Mouse (Mus musculus): ENCODE data around the gene Gm20388. TPM values are rescaled to one million over a fixed set of nuclear protein-coding genes. Genes with fewer than 3 reads are reported as not detected.

The Gm20388 gene
- polyA plus RNA-seq, 2 experiments, result 8.5 TPM; not detected in 1

GRCm38 (mm10) chr8:120334878-120335261 is 424.2 kb downstream of the Gm20388 start:
- ATAC-seq (ENCODE audit: insufficient read depth), result peak; percentile 27; the same call in 1 of the 2 replicates
- DNase-seq (ENCODE audit: low read depth in 3 of 3, low spot score in 3 of 3), result no peak
- H3K27ac ChIP-seq, result no peak overlapping the region
- H3K4me2 ChIP-seq (ENCODE audit: low read depth), result peak overlapping the region; percentile 68
- H3K9me3 ChIP-seq (ENCODE audit: control insufficient read depth, low read length), result no peaks in the 10 kb centered on the region
- H3K9ac ChIP-seq (replicated peaks), result no peak overlapping the region
- no peaks in the 10 kb centered on the region for H3K27me3 ChIP-seq (ENCODE audit: control insufficient read depth, insufficient read depth, low read length)
- 15% methylated on average over 5 of the region's 5 CpGs for WGBS (ENCODE audit: insufficient replicate concordance)
- peaks cover 15 to 31% of the 10 kb centered on the region in 2 experiments for H3K4me1 ChIP-seq (replicated peaks; ENCODE audit: control insufficient read depth in 2 of 2, insufficient read depth in 2 of 2, low read length in 1 of 2)
- no peaks in the 10 kb centered on the region for H3K36me3 ChIP-seq (replicated peaks; ENCODE audit: control insufficient read depth, insufficient read depth, low read depth)
- no peak for TF ChIP-seq EP300 (IDR thresholded peaks at IDR 0.05; ENCODE audit: low read depth)
- no peak for TF ChIP-seq CTCF (IDR thresholded peaks at IDR 0.05; ENCODE audit: low read depth)
- no peak overlapping the region for H3K4me3 ChIP-seq (ENCODE audit: insufficient read depth in 1 of 2, low read depth in 2 of 2, low read length in 2 of 2)

GRCm38 (mm10) chr8:120335262-120336086 is 424.8 kb downstream of the Gm20388 start:
- Histone ChIP-seq H3K4me3 (ENCODE audit: insufficient read depth in 1 of 2, low read depth in 2 of 2, low read length in 2 of 2) (peak overlapping the region in 1 of 2 experiments; percentile 26; a peak in 2 of 4 replicates), H3K9ac (replicated peaks) (peak overlapping the region; percentile 44), H3K36me3 (replicated peaks; ENCODE audit: control insufficient read depth, insufficient read depth, low read depth) (no peaks in the 10 kb centered on the region), H3K4me1 (replicated peaks; ENCODE audit: control insufficient read depth in 2 of 2, insufficient read depth in 2 of 2, low read length in 1 of 2) (peaks cover 15 to 31% of the 10 kb centered on the region in 2 experiments), H3K9me3 (ENCODE audit: control insufficient read depth, low read length) (no peaks in the 10 kb centered on the region), H3K4me2 (ENCODE audit: low read depth) (peak overlapping the region; percentile 68), H3K27ac (no peak overlapping the region), H3K27me3 (ENCODE audit: control insufficient read depth, insufficient read depth, low read length) (no peaks in the 10 kb centered on the region)
- ATAC-seq (ENCODE audit: insufficient read depth) (no peak), DNase-seq (ENCODE audit: low read depth in 3 of 3, low spot score in 3 of 3) (no peak)
- TF ChIP-seq CTCF (IDR thresholded peaks at IDR 0.05; ENCODE audit: low read depth) (no peak), EP300 (IDR thresholded peaks at IDR 0.05; ENCODE audit: low read depth) (no peak)
- 4% methylated on average over 17 of the region's 17 CpGs for WGBS (ENCODE audit: insufficient replicate concordance)

- peaks cover 15 to 31% of the 10 kb centered on the region in 2 experiments for H3K4me1 ChIP-seq (replicated peaks; ENCODE audit: control insufficient read depth in 2 of 2, insufficient read depth in 2 of 2, low read length in 1 of 2)
- H3K27me3 ChIP-seq (ENCODE audit: control insufficient read depth, insufficient read depth, low read length), result no peaks in the 10 kb centered on the region
- H3K36me3 ChIP-seq (replicated peaks; ENCODE audit: control insufficient read depth, insufficient read depth, low read depth), result no peaks in the 10 kb centered on the region
- peak; percentile 61 for ATAC-seq (ENCODE audit: insufficient read depth)
- H3K9ac ChIP-seq (replicated peaks), result no peak overlapping the region; the same call in 1 of the 2 replicates
- peak overlapping the region; percentile 68 for H3K4me2 ChIP-seq (ENCODE audit: low read depth)
- peak overlapping the region in 1 of 2 experiments; percentile 26; a peak in 2 of 4 replicates for H3K4me3 ChIP-seq (ENCODE audit: insufficient read depth in 1 of 2, low read depth in 2 of 2, low read length in 2 of 2)
- TF ChIP-seq EP300 (IDR thresholded peaks at IDR 0.05; ENCODE audit: low read depth), result no peak
- WGBS (ENCODE audit: insufficient replicate concordance), result 3% methylated on average over 9 of the region's 9 CpGs
- no peak for DNase-seq (ENCODE audit: low read depth in 3 of 3, low spot score in 3 of 3)
- H3K27ac ChIP-seq, result no peak overlapping the region
- no peaks in the 10 kb centered on the region for H3K9me3 ChIP-seq (ENCODE audit: control insufficient read depth, low read length)
These were observed 425.4 kb downstream of the Gm20388 start for GRCm38 (mm10) chr8:120336087-120336380.

- Histone ChIP-seq H3K27me3 (ENCODE audit: control insufficient read depth, insufficient read depth, low read length) (no peaks in the 10 kb centered on the region), H3K27ac (no peak overlapping the region), H3K4me2 (ENCODE audit: low read depth) (no peak overlapping the region), H3K4me1 (replicated peaks; ENCODE audit: control insufficient read depth in 2 of 2, insufficient read depth in 2 of 2, low read length in 1 of 2) (peaks cover 15 to 31% of the 10 kb centered on the region in 2 experiments), H3K9me3 (ENCODE audit: control insufficient read depth, low read length) (no peaks in the 10 kb centered on the region), H3K36me3 (replicated peaks; ENCODE audit: control insufficient read depth, insufficient read depth, low read depth) (no peaks in the 10 kb centered on the region), H3K9ac (replicated peaks) (no peak overlapping the region), H3K4me3 (ENCODE audit: insufficient read depth in 1 of 2, low read depth in 2 of 2, low read length in 2 of 2) (no peak overlapping the region)
- ATAC-seq (ENCODE audit: insufficient read depth) (no peak), DNase-seq (ENCODE audit: low read depth in 3 of 3, low spot score in 3 of 3) (no peak)
- WGBS (ENCODE audit: insufficient replicate concordance), result 16% methylated on average over 5 of the region's 5 CpGs
- TF ChIP-seq CTCF (IDR thresholded peaks at IDR 0.05; ENCODE audit: low read depth) (no peak), EP300 (IDR thresholded peaks at IDR 0.05; ENCODE audit: low read depth) (no peak)
These were observed 426.4 kb downstream of the Gm20388 start for GRCm38 (mm10) chr8:120336909-120337555.

- H3K27ac ChIP-seq, result no peak overlapping the region
- DNase-seq (ENCODE audit: low read depth in 3 of 3, low spot score in 3 of 3) (no peak), ATAC-seq (ENCODE audit: insufficient read depth) (no peak)
- H3K9ac ChIP-seq (replicated peaks), result no peak overlapping the region
- WGBS (ENCODE audit: insufficient replicate concordance), result 65% methylated on average over 5 of the region's 5 CpGs
- H3K36me3 ChIP-seq (replicated peaks; ENCODE audit: control insufficient read depth, insufficient read depth, low read depth), result no peaks in the 10 kb centered on the region
- no peak for TF ChIP-seq EP300 (IDR thresholded peaks at IDR 0.05; ENCODE audit: low read depth)
- no peaks in the 10 kb centered on the region for H3K9me3 ChIP-seq (ENCODE audit: control insufficient read depth, low read length)
- no peaks in the 10 kb centered on the region for H3K27me3 ChIP-seq (ENCODE audit: control insufficient read depth, insufficient read depth, low read length)
- no peak overlapping the region for H3K4me2 ChIP-seq (ENCODE audit: low read depth)
- H3K4me3 ChIP-seq (ENCODE audit: insufficient read depth in 1 of 2, low read depth in 2 of 2, low read length in 2 of 2), result no peak overlapping the region
- peaks cover 15 to 30% of the 10 kb centered on the region in 2 experiments for H3K4me1 ChIP-seq (replicated peaks; ENCODE audit: control insufficient read depth in 2 of 2, insufficient read depth in 2 of 2, low read length in 1 of 2)
These were observed 427.0 kb downstream of the Gm20388 start for GRCm38 (mm10) chr8:120337627-120338026.

Measured in liver, embryonic 14.5 days (tissue).